Comparison of ENCODE assay signal across 20 mouse cellular contexts in genomic region chr5:65739366-65739765, GRCm38 (mm10).
"Had no signal": no experiment of that assay in that cellular context is flagged by ENCODE, and none has a peak within 500 bp of the region (broad histone marks: within the 10 kb centered on the region; RNA-seq: fewer than 3 reads in every experiment).

No protein-coding gene starts in this region.

- H3K4me1 ChIP-seq: intestine, embryonic 15.5 days; limb, embryonic 10.5 days; limb, embryonic 13.5 days; neural tube, embryonic 12.5 days; neural tube, embryonic 15.5 days had no signal

- H3K4me2 ChIP-seq: intestine, embryonic 15.5 days; limb, embryonic 13.5 days; liver, embryonic 15.5 days; neural tube, embryonic 12.5 days; neural tube, embryonic 15.5 days had no signal

- H3K4me3 ChIP-seq: intestine, embryonic 15.5 days; limb, embryonic 10.5 days; limb, embryonic 13.5 days; liver, embryonic 15.5 days; neural tube, embryonic 12.5 days; neural tube, embryonic 15.5 days had no signal

- H3K27ac ChIP-seq: intestine, embryonic 15.5 days; limb, embryonic 10.5 days; limb, embryonic 13.5 days; liver, embryonic 15.5 days; macrophage; neural tube, embryonic 12.5 days; neural tube, embryonic 15.5 days had no signal

- H3K9ac ChIP-seq: intestine, embryonic 15.5 days; limb, embryonic 13.5 days; liver, embryonic 15.5 days; neural tube, embryonic 12.5 days; neural tube, embryonic 15.5 days had no signal

- ATAC-seq: intestine, embryonic 15.5 days had no signal

- H3K36me3 ChIP-seq: intestine, embryonic 15.5 days; limb, embryonic 10.5 days; limb, embryonic 13.5 days; liver, embryonic 15.5 days; neural tube, embryonic 12.5 days; neural tube, embryonic 15.5 days had no signal

- H3K27me3 ChIP-seq: intestine, embryonic 15.5 days; limb, embryonic 13.5 days; liver, embryonic 15.5 days; neural tube, embryonic 12.5 days; neural tube, embryonic 15.5 days had no signal

- DNase-seq: kidney, adult 11 months; kidney, adult 9 months; kidney, postnatal 14 days; kidney, postnatal 4 days; layer of hippocampus, adult 9-11 months; lung, adult 2 months; midbrain, embryonic 14.5 days; right cerebral cortex, adult 18-20 months; right cerebral cortex, postnatal 14 days; right cerebral cortex, postnatal 4 days; spleen, adult 18-20 months; thymus, adult 18-20 months; thymus, postnatal 4 days had no signal

- H3K9me3 ChIP-seq: intestine, embryonic 15.5 days; limb, embryonic 10.5 days; liver, embryonic 15.5 days; neural tube, embryonic 12.5 days; neural tube, embryonic 15.5 days had no signal
